Mouse (Mus musculus) spleen, adult 2 months (tissue): ENCODE measurements around the gene Vmn1r176. TPM values are rescaled to one million over a fixed set of nuclear protein-coding genes. Genes with fewer than 3 reads are reported as not detected.
"Not testable (repeated sequence)": the region's sequence is repeated elsewhere in the genome, so short reads cannot be mapped to it uniquely, and the experiment has no call there.

Source experiments
- DNase-seq, 2 experiments: peaks; one replicate each; pipeline versions ENCODE4 v3.0.0 to v3.0.0-alpha.2; 2012 to 2021; ENCODE audit warnings: low spot score in 2 of 2, low read depth in 1 of 2
- H3K27ac ChIP-seq: fragments of 200-500 bp; 2 replicates; pipeline ENCODE4 v1.5.1; 2012; ENCODE audit warnings: low read length, inconsistent platforms; ENCODE audit not compliant: insufficient read depth
- H3K27me3 ChIP-seq: fragments of 200-500 bp; 2 replicates; pipeline ENCODE4 v1.6.1; 2012; ENCODE audit warnings: mild to moderate bottlenecking, moderate library complexity, low read length, inconsistent platforms; ENCODE audit not compliant: control insufficient read depth, insufficient read depth
- H3K36me3 ChIP-seq: fragments of 200-500 bp; 2 replicates; pipeline ENCODE4 v1.6.1; 2012; ENCODE audit warnings: mild to moderate bottlenecking, low read length, inconsistent platforms; ENCODE audit not compliant: control insufficient read depth, insufficient read depth
- H3K4me1 ChIP-seq: fragments of 200-500 bp; 2 replicates; pipeline ENCODE4 v1.6.1; 2011; ENCODE audit warnings: inconsistent platforms; ENCODE audit not compliant: control insufficient read depth, insufficient read depth, insufficient read length
- H3K4me3 ChIP-seq: fragments of 200-500 bp; 2 replicates; pipeline ENCODE4 v1.5.1; 2011; ENCODE audit warnings: mild to moderate bottlenecking, inconsistent platforms; ENCODE audit not compliant: insufficient read depth, insufficient read length; ENCODE audit errors: extremely low read depth
- CTCF ChIP-seq: fragments of 200-500 bp; IDR thresholded peaks from 2 replicates; pipeline ENCODE4 v1.5.1; 2011; ENCODE audit warnings: mild to moderate bottlenecking, inconsistent platforms; ENCODE audit not compliant: insufficient read depth, insufficient read length, insufficient replicate concordance; ENCODE audit errors: extremely low read depth
- POLR2A ChIP-seq: fragments of 200-500 bp; IDR thresholded peaks from 2 replicates; pipeline ENCODE4 v1.6.1; 2011; ENCODE audit warnings: low read depth, low read length, inconsistent platforms
- WGBS: fragments of 180-500 bp; shearing (Covaris S2); methylation state at CpG from one replicate; pipeline ENCODE4 v1.1.7; 2018; 5-methylcytosine and 5-hydroxymethylcytosine counted together
- polyA plus RNA-seq: library from polyadenylated mRNA; depleted of rRNA; stranded (reverse); fragments of >200 nt; gene quantifications from 2 replicates; pipeline ENCODE4 v1.2.3, GENCODE M21; 2012; rRNA removed

Gene Vmn1r176
- polyA plus RNA-seq = not detected in 2 replicates

- H3K4me1 ChIP-seq, H3K27me3 ChIP-seq, DNase-seq, H3K36me3 ChIP-seq, H3K4me3 ChIP-seq, H3K27ac ChIP-seq: not testable (repeated sequence)
- WGBS = no CpG with 5 or more reads among the region's 1 CpGs
These were observed at the start of gene Vmn1r176 for GRCm38 (mm10) chr7:23837272-23837671. Gene Vmn1r176, minus strand, starts transcription at chr7:23837372.

- H3K27me3 ChIP-seq, H3K4me1 ChIP-seq, H3K36me3 ChIP-seq, H3K27ac ChIP-seq, H3K4me3 ChIP-seq, DNase-seq: not testable (repeated sequence)
- WGBS = 71% methylated on average over 4 of the region's 4 CpGs
These were observed 39.7 kb upstream of the Vmn1r176 start for GRCm38 (mm10) chr7:23876918-23877317.

GRCm38 (mm10) chr7:23866349-23866748 lies 29.2 kb upstream of the Vmn1r176 start, which contains the start of gene Vmn1r177:
Gene Vmn1r177, minus strand, starts transcription at chr7:23866449.
- not testable (repeated sequence) for H3K4me1 ChIP-seq, DNase-seq, H3K27me3 ChIP-seq, H3K4me3 ChIP-seq, H3K27ac ChIP-seq, H3K36me3 ChIP-seq
- WGBS = 8% methylated on average over 1 of the region's 1 CpGs

- DNase-seq, H3K4me3 ChIP-seq, H3K36me3 ChIP-seq: not testable (repeated sequence)
These were observed 26.6 kb downstream of the Vmn1r176 start, which contains the start of gene Vmn1r175 for GRCm38 (mm10) chr7:23810543-23810942. Gene Vmn1r175, minus strand, starts transcription at chr7:23810643.

GRCm38 (mm10) chr7:23784526-23784925 lies 52.6 kb downstream of the Vmn1r176 start:
- H3K27ac ChIP-seq = no peak overlapping the region
- no peak for DNase-seq
- no peak overlapping the region for H3K4me3 ChIP-seq
- H3K27me3 ChIP-seq = no peaks in the 10 kb centered on the region
- H3K4me1 ChIP-seq = no peaks in the 10 kb centered on the region
- TF ChIP-seq POLR2A (no peak), CTCF (no peak)
- 82% methylated on average over 6 of the region's 6 CpGs for WGBS
- no peaks in the 10 kb centered on the region for H3K36me3 ChIP-seq

More at GRCm38 (mm10) chr7:23810543-23810942, 26.6 kb downstream of the Vmn1r176 start, which contains the start of gene Vmn1r175:
- not testable (repeated sequence) for H3K27me3 ChIP-seq, H3K4me1 ChIP-seq, H3K27ac ChIP-seq

Other genes starting within 250 kb of the Vmn1r176 start
- gene Vmn1r170, start 231.2 kb downstream of the Vmn1r176 start, polyA plus RNA-seq = not detected in 2 replicates
- gene Vmn1r171, start 206.7 kb downstream of the Vmn1r176 start, polyA plus RNA-seq = not detected in 2 replicates
- not detected in 2 replicates for gene Vmn1r172, start 179.1 kb downstream of the Vmn1r176 start, polyA plus RNA-seq
- gene Vmn1r173, start 136.7 kb downstream of the Vmn1r176 start, polyA plus RNA-seq = not detected in 2 replicates
- gene Vmn1r174, start 85.1 kb downstream of the Vmn1r176 start, polyA plus RNA-seq = not detected in 2 replicates
- gene Vmn1r175, start 26.7 kb downstream of the Vmn1r176 start, polyA plus RNA-seq = not detected in 2 replicates
- gene Vmn1r177, start 29.1 kb upstream of the Vmn1r176 start, polyA plus RNA-seq = not detected in 2 replicates
- gene Vmn1r178, start 54.6 kb upstream of the Vmn1r176 start, polyA plus RNA-seq = not detected in 2 replicates
- not detected in 2 replicates for gene Vmn1r179, start 89.6 kb upstream of the Vmn1r176 start, polyA plus RNA-seq
- not detected in 2 replicates for gene Vmn1r180, start 113.3 kb upstream of the Vmn1r176 start, polyA plus RNA-seq
- not detected in 2 replicates for gene Vmn1r181, start 137.2 kb upstream of the Vmn1r176 start, polyA plus RNA-seq
- not detected in 2 replicates for gene V1rd19, start 164.3 kb upstream of the Vmn1r176 start, polyA plus RNA-seq
- not detected in 2 replicates for gene Vmn1r183, start 215.9 kb upstream of the Vmn1r176 start, polyA plus RNA-seq
- gene Zfp180, start 244.6 kb upstream of the Vmn1r176 start, polyA plus RNA-seq = 9.7 and 11.0 TPM in 2 replicates